Mouse (Mus musculus) lung, embryonic 15.5 days (tissue): ENCODE results near the gene Amigo2. TPM values are rescaled to one million over a fixed set of nuclear protein-coding genes. Genes with fewer than 3 reads are reported as not detected.

Experiments used
- ATAC-seq: fragments of 200-750 bp; cut with Nextera tagmentation; 2 replicates; pipeline ENCODE4 v1.8.0; 2017; ENCODE audit warnings: moderate number of reproducible peaks, borderline replicate concordance; ENCODE audit not compliant: low FRiP score, low TSS enrichment; ENCODE audit errors: extremely low read depth
- H3K27ac ChIP-seq: fragments of 300-500 bp; sonication (generic); 2 replicates; pipeline ENCODE4 v1.5.1; 2015; ENCODE audit warnings: moderate library complexity, mild to moderate bottlenecking, inconsistent platforms
- H3K27me3 ChIP-seq: fragments of 300-500 bp; sonication (generic); 2 replicates; pipeline ENCODE4 v1.6.1; 2015; ENCODE audit warnings: inconsistent platforms
- H3K36me3 ChIP-seq: fragments of 300-500 bp; sonication (generic); 2 replicates; pipeline ENCODE4 v1.6.1; 2015; ENCODE audit warnings: inconsistent platforms
- H3K4me1 ChIP-seq: fragments of 300-500 bp; sonication (generic); 2 replicates; pipeline ENCODE4 v1.6.1; 2015; ENCODE audit warnings: inconsistent platforms
- H3K4me2 ChIP-seq: fragments of 300-500 bp; sonication (generic); 2 replicates; pipeline ENCODE4 v1.6.1; 2015; ENCODE audit warnings: inconsistent platforms, mild to moderate bottlenecking, moderate library complexity
- H3K4me3 ChIP-seq: fragments of 300-500 bp; sonication (generic); 2 replicates; pipeline ENCODE4 v1.5.1; 2015; ENCODE audit warnings: mild to moderate bottlenecking, inconsistent platforms
- H3K9ac ChIP-seq: fragments of 300-500 bp; sonication (generic); 2 replicates; pipeline ENCODE4 v1.6.1; 2015; ENCODE audit warnings: inconsistent platforms
- H3K9me3 ChIP-seq: fragments of 300-500 bp; sonication (generic); 2 replicates; pipeline ENCODE4 v1.6.1; 2016; ENCODE audit warnings: inconsistent platforms
- WGBS: fragments of 180-500 bp; shearing (Covaris S2); methylation state at CpG from one replicate; pipeline ENCODE4 v1.1.7; 2015; 5-methylcytosine and 5-hydroxymethylcytosine counted together
- polyA plus RNA-seq: library from polyadenylated mRNA; unstranded; fragments of >200 nt; fragmentation: Nextera tagmentation; extraction: Ambion mirVana; gene quantifications from 2 replicates; pipeline ENCODE4 v1.2.1, GENCODE M21; 2015

Gene Amigo2
- polyA plus RNA-seq, 1 experiment from 2014 or later = 6.0 TPM

DNA sequence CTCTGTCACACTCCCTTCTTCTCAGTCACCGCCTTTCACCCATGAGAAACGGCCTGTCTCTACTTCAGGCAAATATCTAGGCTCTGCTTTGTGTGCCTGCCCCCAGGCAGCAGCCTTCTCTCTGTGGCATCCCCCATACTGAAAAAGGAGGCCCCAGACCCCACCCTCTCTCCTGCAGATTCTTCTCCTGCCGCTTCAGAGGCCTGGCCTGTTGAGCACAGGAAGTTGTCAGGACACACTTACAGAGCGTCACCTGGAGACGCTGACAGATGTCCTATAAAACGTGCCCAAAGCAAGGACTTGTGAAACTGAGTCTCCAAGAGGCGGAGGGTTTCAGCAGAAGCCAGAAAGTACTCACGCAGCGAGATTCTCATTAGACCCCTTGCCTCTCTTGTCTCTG lies 33.7 kb upstream of the Amigo2 start:
- Histone ChIP-seq H3K9me3 (no peaks in the 10 kb centered on the region), H3K36me3 (no peaks in the 10 kb centered on the region), H3K27ac (no peak overlapping the region), H3K27me3 (no peaks in the 10 kb centered on the region), H3K9ac (no peak overlapping the region), H3K4me1 (peaks cover 10% of the 10 kb centered on the region), H3K4me3 (no peak overlapping the region), H3K4me2 (no peak overlapping the region)
- no peak for ATAC-seq
- 41% methylated on average over 9 of the region's 9 CpGs for WGBS

DNA sequence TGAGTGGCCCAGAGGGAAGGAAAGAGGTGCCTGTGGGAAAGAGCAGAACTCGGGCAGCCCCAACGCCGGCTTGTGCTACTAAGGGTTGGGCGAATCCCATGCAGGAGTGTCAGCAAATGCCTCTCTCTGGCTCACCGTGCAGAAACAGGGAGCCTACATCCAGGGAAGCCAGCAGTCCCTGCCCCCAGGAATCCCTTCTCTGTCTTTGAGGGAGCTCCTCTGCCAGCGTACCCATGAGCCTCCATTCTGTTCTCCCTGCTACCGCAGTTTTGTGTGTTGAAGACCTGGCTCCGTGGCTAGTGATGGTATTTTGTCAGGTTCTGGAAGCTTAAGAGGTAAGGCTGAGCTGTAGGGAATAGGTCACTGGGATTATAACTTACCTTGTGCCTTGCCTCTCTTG lies 33.0 kb upstream of the Amigo2 start:
- no peaks in the 10 kb centered on the region for H3K36me3 ChIP-seq
- no peaks in the 10 kb centered on the region for H3K27me3 ChIP-seq
- H3K27ac ChIP-seq = no peak overlapping the region
- H3K9ac ChIP-seq = no peak overlapping the region
- ATAC-seq = no peak
- no peak overlapping the region for H3K4me3 ChIP-seq
- WGBS = 78% methylated on average over 8 of the region's 8 CpGs
- H3K9me3 ChIP-seq = no peaks in the 10 kb centered on the region
- peaks cover 10% of the 10 kb centered on the region for H3K4me1 ChIP-seq
- H3K4me2 ChIP-seq = no peak overlapping the region

DNA sequence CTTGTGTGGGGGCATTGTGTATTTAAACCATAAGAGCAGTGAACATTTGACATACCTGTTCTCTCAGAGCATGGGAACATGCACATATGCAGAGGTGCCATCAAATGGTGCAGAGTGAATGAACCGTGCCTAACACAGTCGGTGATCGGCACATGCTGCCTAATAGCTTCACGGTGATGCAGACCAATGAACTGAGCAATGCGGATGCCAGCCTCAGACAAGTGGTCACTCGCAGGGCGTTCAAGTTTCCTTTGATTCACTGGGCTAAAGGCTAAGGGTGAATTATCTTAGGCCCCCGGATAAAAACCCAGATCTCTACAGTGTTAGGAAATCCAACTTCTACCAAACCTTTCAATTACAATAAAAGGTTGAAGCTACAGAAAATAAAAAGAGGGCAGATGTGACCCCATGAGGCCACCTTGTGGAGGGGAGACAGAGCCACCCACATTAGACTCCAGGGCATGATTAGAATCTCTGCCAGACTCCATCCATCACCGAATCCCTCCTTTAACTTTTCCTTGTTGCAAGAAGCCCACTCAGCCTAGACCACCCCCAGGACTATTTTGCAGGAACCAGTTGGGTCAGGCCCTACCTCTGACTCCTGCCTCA lies 31.4 kb upstream of the Amigo2 start:
- Histone ChIP-seq H3K4me1 (peaks cover 10% of the 10 kb centered on the region), H3K4me2 (no peak overlapping the region), H3K36me3 (no peaks in the 10 kb centered on the region), H3K27me3 (no peaks in the 10 kb centered on the region), H3K9ac (no peak overlapping the region), H3K27ac (no peak overlapping the region), H3K9me3 (no peaks in the 10 kb centered on the region), H3K4me3 (no peak overlapping the region)
- 92% methylated on average over 9 of the region's 9 CpGs for WGBS
- ATAC-seq = no peak

DNA sequence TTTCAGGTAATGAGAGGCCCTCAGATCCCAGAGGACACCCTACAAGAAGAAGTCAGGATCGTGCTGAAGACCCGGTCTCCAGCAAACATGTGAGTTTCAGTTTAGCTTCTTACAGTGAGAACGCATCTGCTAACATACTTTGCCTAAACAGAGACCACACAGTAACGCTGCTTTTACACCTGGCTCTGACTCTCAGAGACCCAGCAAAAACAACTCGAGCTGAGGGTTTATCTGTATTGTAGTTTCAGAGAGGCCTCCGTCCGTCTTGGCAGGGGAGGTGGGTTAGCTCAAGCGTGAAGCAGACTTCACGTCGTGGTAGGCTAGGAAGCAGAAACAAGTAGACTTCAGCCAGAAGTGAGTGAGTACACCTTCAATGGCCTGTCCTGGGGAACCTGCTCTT lies 30.2 kb upstream of the Amigo2 start:
- Histone ChIP-seq H3K9ac (no peak overlapping the region), H3K27me3 (no peaks in the 10 kb centered on the region), H3K9me3 (no peaks in the 10 kb centered on the region), H3K4me2 (no peak overlapping the region), H3K27ac (no peak overlapping the region), H3K4me3 (no peak overlapping the region), H3K36me3 (no peaks in the 10 kb centered on the region), H3K4me1 (peaks cover 16% of the 10 kb centered on the region)
- WGBS = 79% methylated on average over 10 of the region's 10 CpGs
- no peak for ATAC-seq

DNA sequence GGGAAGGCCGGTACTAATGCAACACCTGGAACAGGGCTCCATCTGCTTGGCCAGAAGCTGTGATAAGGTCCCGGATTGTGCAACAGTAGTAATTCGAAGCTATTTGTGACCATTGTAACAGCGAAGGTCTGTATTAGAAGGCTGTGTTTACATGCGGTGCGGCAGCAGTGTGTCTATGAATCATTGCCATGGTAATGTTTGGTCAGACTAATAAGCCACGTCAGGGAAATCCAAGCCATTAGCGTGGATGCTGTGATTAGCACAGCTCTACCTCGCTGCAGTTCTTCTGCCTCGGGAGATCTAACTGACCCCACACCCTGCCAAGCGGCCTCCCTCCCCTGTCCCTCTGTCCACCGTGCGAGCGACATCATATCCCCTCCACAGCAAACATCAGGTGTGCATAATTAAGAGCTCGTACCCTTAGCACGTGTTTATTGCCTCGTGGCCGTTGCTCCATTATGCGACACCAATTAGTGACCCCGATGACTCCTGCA lies 29.6 kb upstream of the Amigo2 start:
- no peak overlapping the region for H3K4me3 ChIP-seq
- WGBS = 59% methylated on average over 20 of the region's 20 CpGs
- H3K9me3 ChIP-seq = no peaks in the 10 kb centered on the region
- no peak overlapping the region for H3K9ac ChIP-seq
- H3K36me3 ChIP-seq = no peaks in the 10 kb centered on the region
- no peak for ATAC-seq
- no peak overlapping the region for H3K27ac ChIP-seq
- H3K4me1 ChIP-seq = peaks cover 22% of the 10 kb centered on the region
- H3K27me3 ChIP-seq = no peaks in the 10 kb centered on the region
- no peak overlapping the region for H3K4me2 ChIP-seq

DNA sequence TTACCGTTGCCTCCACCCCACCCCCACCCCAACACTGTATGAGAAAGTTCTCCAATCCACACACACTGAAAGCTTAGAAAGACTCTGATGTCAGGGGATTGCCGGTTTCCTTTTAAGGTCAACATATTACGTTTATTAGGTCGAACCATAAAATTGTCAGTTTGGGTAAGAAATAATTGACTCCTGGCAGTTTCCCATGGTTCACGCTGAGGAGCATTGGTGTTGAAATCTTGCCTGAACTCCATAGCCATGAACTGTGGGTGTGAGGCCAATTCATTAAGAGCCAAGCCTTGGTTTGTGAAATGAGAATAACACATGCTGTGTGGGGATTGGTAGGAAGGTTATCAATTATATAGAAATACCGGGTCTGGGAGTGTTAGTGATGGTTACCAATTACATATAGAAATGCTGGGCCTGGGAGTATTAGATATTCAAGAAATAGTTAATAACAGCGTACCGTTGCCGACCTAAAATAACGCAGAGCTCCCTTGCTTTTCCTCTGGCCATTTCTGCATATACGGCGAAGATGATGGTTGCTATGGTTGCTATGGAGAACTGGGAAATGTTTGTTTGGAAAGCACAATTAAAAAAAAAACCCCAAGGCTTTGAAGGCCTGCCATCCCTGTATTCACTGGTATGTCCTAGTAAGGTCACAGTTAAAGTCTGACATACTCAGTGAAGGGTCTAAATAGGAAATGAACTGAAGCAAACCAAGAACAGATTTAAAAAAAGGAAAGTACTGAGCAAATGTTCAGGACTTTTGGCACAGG lies 28.7 kb upstream of the Amigo2 start:
- Histone ChIP-seq H3K9me3 (no peaks in the 10 kb centered on the region), H3K9ac (no peak overlapping the region), H3K27me3 (no peaks in the 10 kb centered on the region), H3K27ac (no peak overlapping the region), H3K4me1 (peaks cover 25% of the 10 kb centered on the region), H3K4me3 (no peak overlapping the region), H3K36me3 (no peaks in the 10 kb centered on the region), H3K4me2 (no peak overlapping the region)
- no peak for ATAC-seq
- WGBS = 73% methylated on average over 12 of the region's 12 CpGs

DNA sequence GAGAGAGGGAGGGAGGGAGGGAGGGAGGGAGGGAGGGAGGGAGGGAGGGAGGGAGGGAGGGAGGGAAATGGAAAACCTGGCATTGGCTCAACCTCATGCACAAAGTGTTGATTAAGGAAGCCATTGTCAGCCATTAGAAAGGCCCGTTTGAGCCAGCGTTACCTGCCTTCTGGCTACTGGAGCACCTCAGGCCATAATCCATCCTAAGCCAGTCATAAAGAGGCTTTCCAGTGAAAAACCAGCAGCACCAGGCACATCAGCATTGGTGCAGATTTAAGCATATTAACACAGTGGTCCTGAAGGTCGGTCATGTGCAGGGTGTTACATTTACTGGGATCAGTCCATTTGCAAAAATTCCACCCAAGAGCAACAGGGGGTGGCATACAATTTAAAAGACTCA lies 25.7 kb upstream of the Amigo2 start:
- ATAC-seq = no peak
- Histone ChIP-seq H3K27me3 (no peaks in the 10 kb centered on the region), H3K4me1 (peaks cover 23% of the 10 kb centered on the region), H3K4me2 (no peak overlapping the region), H3K9me3 (no peaks in the 10 kb centered on the region), H3K27ac (no peak overlapping the region), H3K4me3 (no peak overlapping the region), H3K36me3 (no peaks in the 10 kb centered on the region), H3K9ac (no peak overlapping the region)
- 79% methylated on average over 3 of the region's 3 CpGs for WGBS

DNA sequence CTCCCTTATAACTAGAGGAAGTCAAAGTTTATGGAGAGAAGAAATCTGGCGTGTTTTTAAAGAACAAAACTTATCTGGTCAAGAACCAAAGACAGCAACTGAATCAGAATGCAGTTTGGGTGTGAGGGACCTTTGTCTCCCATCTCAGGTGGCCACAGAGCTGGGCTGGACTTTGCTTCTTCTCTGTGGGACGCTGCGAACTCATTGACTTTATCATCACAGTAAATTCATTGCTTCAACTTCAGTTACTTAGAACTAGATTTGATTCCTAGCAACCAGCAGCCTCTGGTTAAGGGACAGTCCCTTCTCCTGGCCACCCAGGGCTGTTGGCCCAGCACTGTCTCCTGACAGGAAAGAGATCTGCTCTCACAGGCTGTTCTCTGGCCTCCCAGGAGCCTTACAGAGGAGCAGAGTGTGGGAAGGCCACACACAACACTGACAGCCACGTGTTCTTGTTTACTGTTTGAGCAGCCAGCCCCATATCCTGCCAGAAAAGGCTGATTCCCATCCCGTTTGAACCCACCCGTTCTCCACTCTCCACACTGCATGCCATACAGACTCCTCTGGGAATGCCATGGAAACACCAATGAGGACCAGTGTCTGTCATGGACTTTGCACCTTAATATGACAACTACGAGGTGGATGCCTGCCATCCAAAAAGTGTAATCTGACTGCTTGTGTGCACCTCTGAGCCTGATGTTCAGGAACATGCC lies 25.1 kb upstream of the Amigo2 start:
- Histone ChIP-seq H3K9me3 (no peaks in the 10 kb centered on the region), H3K9ac (no peak overlapping the region), H3K4me1 (peaks cover 25% of the 10 kb centered on the region), H3K4me3 (no peak overlapping the region), H3K4me2 (no peak overlapping the region), H3K36me3 (no peaks in the 10 kb centered on the region), H3K27ac (0 out of 2 replicates have a peak overlapping the region, but pooled peaks have one; percentile 27), H3K27me3 (no peaks in the 10 kb centered on the region)
- WGBS = 35% methylated on average over 7 of the region's 7 CpGs
- ATAC-seq = peak; percentile 82

DNA sequence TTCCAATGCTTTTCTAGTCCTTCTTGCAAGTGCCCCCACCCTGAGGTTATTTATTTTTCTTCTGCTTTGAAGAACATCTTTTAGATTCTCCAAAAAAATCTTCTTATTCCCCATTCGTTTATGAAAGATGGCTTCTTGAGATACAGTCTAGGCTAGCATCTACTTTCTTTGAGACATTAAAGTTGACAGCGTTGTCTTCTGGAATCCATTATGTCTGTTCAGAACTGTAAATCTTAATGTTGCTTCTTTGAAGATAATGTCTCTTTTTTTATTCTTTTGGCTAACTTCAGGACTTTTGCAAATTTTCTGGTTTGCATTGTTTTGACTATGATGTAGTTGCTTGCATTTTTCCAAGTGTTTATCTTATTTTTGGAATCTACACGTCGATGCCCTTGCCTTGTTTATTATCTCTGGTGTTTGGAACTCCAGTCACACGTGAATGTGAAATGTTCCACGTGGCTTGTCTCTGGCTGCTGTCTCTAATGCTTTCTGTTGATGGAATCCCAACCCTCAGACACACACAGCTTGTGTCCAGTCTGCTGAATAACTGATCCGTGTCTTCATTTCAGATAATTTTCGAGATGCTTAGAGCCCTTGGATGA lies 20.1 kb upstream of the Amigo2 start:
- Histone ChIP-seq H3K9me3 (no peaks in the 10 kb centered on the region), H3K4me1 (peaks cover 24% of the 10 kb centered on the region), H3K36me3 (no peaks in the 10 kb centered on the region), H3K4me3 (no peak overlapping the region), H3K4me2 (no peak overlapping the region), H3K27ac (peak overlapping the region; percentile 68; the same call in 1 of the 2 replicates), H3K9ac (no peak overlapping the region), H3K27me3 (no peaks in the 10 kb centered on the region)
- ATAC-seq = peak; percentile 75; the same call in 1 of the 2 replicates
- 38% methylated on average over 8 of the region's 8 CpGs for WGBS

DNA sequence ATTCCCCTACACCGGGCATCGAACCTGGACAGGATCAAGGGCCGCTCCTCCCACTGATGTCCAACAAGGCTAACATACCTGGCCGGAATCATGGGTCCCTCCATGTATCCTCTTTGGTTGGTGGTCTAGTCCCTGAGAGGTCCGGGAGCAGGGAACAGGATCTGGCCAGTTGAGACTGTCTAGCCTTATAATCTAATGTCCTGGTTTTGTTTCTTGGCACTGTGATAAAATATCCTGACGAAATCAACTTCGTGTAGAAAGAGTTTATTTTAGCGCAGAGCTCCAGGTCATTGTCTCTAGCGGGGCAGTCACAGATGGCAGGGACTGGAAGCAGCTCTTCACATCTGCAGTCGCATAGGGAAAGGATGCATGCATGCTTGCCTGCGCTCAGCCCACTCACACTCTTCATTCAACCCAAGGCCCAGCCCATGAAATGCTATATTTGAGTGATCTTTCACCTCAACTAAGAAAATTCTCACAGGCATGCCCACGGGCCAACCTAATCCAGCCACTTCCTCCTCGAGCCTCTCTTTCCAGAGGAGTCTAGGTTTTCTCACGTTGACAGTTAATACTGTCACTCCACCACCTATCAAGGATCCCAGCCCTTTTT lies 19.3 kb upstream of the Amigo2 start:
- 51% methylated on average over 14 of the region's 14 CpGs for WGBS
- H3K27ac ChIP-seq = peak overlapping the region; percentile 68

DNA sequence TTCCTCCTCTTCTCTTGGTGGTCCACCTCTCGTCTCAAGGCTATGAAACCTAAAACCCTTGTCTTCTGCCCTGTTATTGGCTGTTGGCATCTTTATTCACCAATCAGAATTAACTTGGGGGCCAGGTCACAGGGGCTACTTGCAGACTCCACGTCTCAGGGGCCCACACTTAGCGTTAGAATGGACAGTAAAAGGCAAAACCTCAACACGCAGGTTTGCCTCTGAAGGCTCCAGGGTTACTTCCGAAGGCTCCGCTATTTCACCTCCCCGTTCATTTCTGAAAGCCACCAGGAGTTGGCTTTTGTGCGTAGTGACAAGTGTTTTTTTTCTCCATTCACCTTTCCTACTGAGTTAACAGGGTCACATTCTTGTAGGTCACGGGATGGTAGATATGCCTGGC lies 15.2 kb upstream of the Amigo2 start:
- Histone ChIP-seq H3K4me1 (peaks cover 11% of the 10 kb centered on the region; the same call in 1 of the 2 replicates), H3K9ac (no peak overlapping the region), H3K4me2 (no peak overlapping the region), H3K4me3 (no peak overlapping the region), H3K9me3 (no peaks in the 10 kb centered on the region), H3K27ac (no peak overlapping the region), H3K36me3 (no peaks in the 10 kb centered on the region), H3K27me3 (no peaks in the 10 kb centered on the region)
- 64% methylated on average over 9 of the region's 9 CpGs for WGBS
- ATAC-seq = no peak

More for the DNA sequence above, 19.3 kb upstream of the Amigo2 start:
- no peak overlapping the region for H3K4me3 ChIP-seq
- H3K9ac ChIP-seq = no peak overlapping the region
- H3K27me3 ChIP-seq = no peaks in the 10 kb centered on the region
- peak; percentile 59; the same call in 1 of the 2 replicates for ATAC-seq
- H3K36me3 ChIP-seq = no peaks in the 10 kb centered on the region
- no peaks in the 10 kb centered on the region for H3K9me3 ChIP-seq
- H3K4me2 ChIP-seq = no peak overlapping the region
- H3K4me1 ChIP-seq = peaks cover 15% of the 10 kb centered on the region
